Mouse (Mus musculus) midbrain, embryonic 12.5 days (tissue): ENCODE measurements around the gene Ece1. TPM values are rescaled to one million over a fixed set of nuclear protein-coding genes. Genes with fewer than 3 reads are reported as not detected.

ENCODE experiments used
- ATAC-seq: fragments of 200-750 bp; cut with Nextera tagmentation; 2 replicates; pipeline ENCODE4 v1.8.0; 2017; ENCODE audit warnings: low read depth, moderate TSS enrichment, moderate library complexity; ENCODE audit not compliant: low FRiP score
- H3K27ac ChIP-seq: fragments of 300-500 bp; sonication (generic); replicated peaks from 2 replicates; pipeline ENCODE4 v1.5.1; 2016; ENCODE audit warnings: mild to moderate bottlenecking
- H3K27me3 ChIP-seq: fragments of 300-500 bp; sonication (generic); 2 replicates; pipeline ENCODE4 v1.6.1; 2016; ENCODE audit warnings: mild to moderate bottlenecking
- H3K36me3 ChIP-seq: fragments of 300-500 bp; sonication (generic); 2 replicates; pipeline ENCODE4 v1.6.1; 2016
- H3K4me1 ChIP-seq: fragments of 300-500 bp; sonication (generic); 2 replicates; pipeline ENCODE4 v1.6.1; 2016
- H3K4me2 ChIP-seq: fragments of 300-500 bp; sonication (generic); replicated peaks from 2 replicates; pipeline ENCODE4 v1.6.1; 2016; ENCODE audit warnings: mild to moderate bottlenecking, moderate library complexity
- H3K4me3 ChIP-seq: fragments of 300-500 bp; sonication (generic); 2 replicates; pipeline ENCODE4 v1.5.1; 2016; ENCODE audit warnings: mild to moderate bottlenecking
- H3K9ac ChIP-seq: fragments of 300-500 bp; sonication (generic); replicated peaks from 2 replicates; pipeline ENCODE4 v1.6.1; 2016; ENCODE audit warnings: mild to moderate bottlenecking, moderate library complexity
- H3K9me3 ChIP-seq: fragments of 300-500 bp; sonication (generic); 2 replicates; pipeline ENCODE4 v1.6.1; 2016; ENCODE audit warnings: mild to moderate bottlenecking
- WGBS: fragments of 180-500 bp; shearing (Covaris S2); methylation state at CpG from one replicate; pipeline ENCODE4 v1.1.7; 2016; 5-methylcytosine and 5-hydroxymethylcytosine counted together
- polyA plus RNA-seq: library from polyadenylated mRNA; unstranded; fragments of >200 nt; fragmentation: Nextera tagmentation; extraction: Ambion mirVana; gene quantifications from 2 replicates; pipeline ENCODE4 v1.2.1, GENCODE M21; 2016

Gene Ece1
- polyA plus RNA-seq, 1 experiment from 2014 or later: 17.8 TPM

DNA sequence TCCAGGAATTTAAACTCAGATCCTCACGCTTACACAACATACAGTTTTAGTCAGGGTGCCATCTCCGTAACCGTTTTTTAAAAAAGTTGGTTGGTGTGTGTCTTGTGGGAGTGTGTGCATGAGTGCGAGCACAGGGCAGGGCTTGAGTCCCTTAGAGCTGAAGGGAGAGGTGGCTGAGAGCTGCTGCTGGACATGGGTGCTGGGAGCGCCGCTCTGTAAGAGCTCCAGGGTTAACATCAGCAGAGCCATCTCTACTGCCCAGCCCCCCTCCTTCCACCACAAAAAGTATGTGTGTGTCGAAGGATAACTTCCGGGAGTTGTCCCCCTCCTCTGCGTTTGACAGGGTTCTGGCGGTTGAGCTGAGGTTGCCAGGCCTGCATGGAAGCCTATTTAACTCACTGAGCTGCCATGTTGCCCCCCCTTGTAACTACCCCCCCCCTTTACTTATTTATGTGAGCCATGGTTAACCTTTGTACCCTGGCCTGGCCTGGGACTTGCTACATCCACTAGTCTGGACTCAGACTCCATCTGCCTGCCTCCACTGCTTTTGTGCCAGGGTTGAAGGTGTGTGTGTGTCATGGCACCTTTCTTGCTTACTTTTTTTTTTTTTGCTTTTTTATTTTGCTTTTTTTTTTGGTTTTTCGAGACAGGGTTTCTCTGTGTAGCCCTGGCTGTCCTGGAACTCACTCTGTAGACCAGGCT lies 142.0 kb downstream of the Ece1 start:
- H3K9me3 ChIP-seq: no peaks in the 10 kb centered on the region
- H3K4me1 ChIP-seq: peaks cover 18% of the 10 kb centered on the region; the same call in 1 of the 2 replicates
- H3K27ac ChIP-seq: no peak overlapping the region
- no peaks in the 10 kb centered on the region for H3K27me3 ChIP-seq
- H3K4me3 ChIP-seq: no peak overlapping the region
- no peak for ATAC-seq
- WGBS: 93% methylated on average over 11 of the region's 11 CpGs
- H3K9ac ChIP-seq: no peak overlapping the region
- no peak overlapping the region for H3K4me2 ChIP-seq
- peaks cover 63% of the 10 kb centered on the region for H3K36me3 ChIP-seq

DNA sequence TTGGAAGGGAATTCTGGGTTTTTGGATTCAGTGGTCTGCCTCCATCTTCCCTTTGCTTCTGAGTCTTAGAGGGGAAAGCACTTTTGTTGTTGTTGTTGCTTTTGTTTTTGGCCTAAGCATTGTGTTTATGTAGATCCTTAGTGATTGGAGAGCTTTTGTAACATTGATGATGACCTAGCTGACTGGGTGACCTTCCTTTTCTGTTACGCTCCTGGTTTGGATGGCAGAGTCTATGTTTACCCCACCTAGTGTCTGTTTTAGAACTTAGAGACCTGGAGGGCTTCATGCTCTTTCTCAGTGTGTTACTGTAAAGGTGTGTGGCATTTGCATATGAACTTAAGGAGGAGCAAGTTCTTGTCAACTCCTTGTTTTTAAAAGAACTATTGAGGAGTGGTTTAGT lies 143.7 kb downstream of the Ece1 start:
- WGBS: 100% methylated on average over 1 of the region's 1 CpGs
- Histone ChIP-seq H3K4me1 (0 out of 2 replicates have a peak, but pooled peaks cover 4% of the 10 kb centered on the region), H3K36me3 (peaks cover 62% of the 10 kb centered on the region), H3K4me2 (no peak overlapping the region), H3K9ac (no peak overlapping the region), H3K27ac (no peak overlapping the region), H3K4me3 (no peak overlapping the region), H3K9me3 (no peaks in the 10 kb centered on the region), H3K27me3 (no peaks in the 10 kb centered on the region)
- no peak for ATAC-seq

DNA sequence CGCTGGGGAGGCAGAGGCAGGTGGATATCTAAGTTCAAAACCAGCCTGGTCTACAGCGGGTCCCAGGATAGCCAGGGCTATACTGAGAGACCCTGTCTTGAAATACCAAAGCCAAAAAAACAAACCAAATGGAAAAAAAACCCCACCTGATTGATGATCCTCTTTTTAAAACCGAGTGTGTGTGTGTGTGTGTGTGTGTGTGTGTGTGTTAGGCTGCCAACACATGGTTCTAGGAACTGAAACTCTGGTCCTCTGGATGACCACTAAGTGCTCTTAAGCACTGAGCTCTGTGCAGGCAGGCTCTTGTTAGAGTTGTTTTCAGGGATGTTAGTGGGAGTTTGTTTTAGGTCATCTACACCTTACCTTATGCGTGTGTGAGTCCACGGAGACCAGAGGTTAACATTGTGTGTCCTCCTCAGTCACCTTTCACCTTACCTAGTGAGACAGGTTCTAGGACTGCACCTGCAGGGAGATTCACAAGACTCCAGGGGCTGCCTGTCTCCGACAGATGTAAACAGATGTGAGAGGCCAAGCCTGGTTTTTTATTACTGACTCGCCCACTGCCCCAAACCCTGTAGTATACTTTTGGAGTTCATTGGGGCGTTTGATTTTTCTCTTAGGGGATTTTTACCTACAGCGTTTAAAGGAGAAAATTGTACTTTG lies 145.0 kb downstream of the Ece1 start:
- H3K4me1 ChIP-seq: peaks cover 10% of the 10 kb centered on the region; the same call in 1 of the 2 replicates
- H3K9ac ChIP-seq: no peak overlapping the region
- no peak overlapping the region for H3K4me2 ChIP-seq
- no peaks in the 10 kb centered on the region for H3K9me3 ChIP-seq
- no peak overlapping the region for H3K4me3 ChIP-seq
- WGBS: 93% methylated on average over 9 of the region's 9 CpGs
- no peaks in the 10 kb centered on the region for H3K27me3 ChIP-seq
- ATAC-seq: no peak
- no peak overlapping the region for H3K27ac ChIP-seq
- peaks cover 63% of the 10 kb centered on the region for H3K36me3 ChIP-seq

DNA sequence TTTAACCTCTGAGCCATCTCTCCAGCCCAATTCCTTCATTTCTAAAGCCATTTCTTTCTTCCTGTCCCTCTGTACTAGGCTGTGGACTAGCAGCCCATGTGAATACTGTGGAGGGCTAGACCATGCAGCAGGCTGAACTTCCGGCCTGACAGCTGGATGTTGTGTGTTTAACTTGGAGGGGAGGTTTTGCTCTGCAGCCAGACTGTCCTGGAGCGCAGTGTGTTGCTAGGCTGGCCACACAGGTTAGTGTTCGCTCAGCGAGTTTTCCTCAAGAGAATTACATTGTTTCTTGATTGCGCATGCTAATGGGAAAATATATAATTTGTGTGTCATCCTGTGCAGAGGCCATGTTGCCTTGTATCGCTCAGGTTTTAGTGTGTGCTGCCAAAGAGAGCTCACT lies 146.6 kb downstream of the Ece1 start:
- Histone ChIP-seq H3K9ac (no peak overlapping the region), H3K4me3 (no peak overlapping the region), H3K9me3 (no peaks in the 10 kb centered on the region), H3K4me1 (peaks cover 7% of the 10 kb centered on the region; the same call in 1 of the 2 replicates), H3K27me3 (no peaks in the 10 kb centered on the region), H3K36me3 (peaks cover 70% of the 10 kb centered on the region), H3K27ac (no peak overlapping the region), H3K4me2 (no peak overlapping the region)
- WGBS: 96% methylated on average over 6 of the region's 6 CpGs
- ATAC-seq: no peak

DNA sequence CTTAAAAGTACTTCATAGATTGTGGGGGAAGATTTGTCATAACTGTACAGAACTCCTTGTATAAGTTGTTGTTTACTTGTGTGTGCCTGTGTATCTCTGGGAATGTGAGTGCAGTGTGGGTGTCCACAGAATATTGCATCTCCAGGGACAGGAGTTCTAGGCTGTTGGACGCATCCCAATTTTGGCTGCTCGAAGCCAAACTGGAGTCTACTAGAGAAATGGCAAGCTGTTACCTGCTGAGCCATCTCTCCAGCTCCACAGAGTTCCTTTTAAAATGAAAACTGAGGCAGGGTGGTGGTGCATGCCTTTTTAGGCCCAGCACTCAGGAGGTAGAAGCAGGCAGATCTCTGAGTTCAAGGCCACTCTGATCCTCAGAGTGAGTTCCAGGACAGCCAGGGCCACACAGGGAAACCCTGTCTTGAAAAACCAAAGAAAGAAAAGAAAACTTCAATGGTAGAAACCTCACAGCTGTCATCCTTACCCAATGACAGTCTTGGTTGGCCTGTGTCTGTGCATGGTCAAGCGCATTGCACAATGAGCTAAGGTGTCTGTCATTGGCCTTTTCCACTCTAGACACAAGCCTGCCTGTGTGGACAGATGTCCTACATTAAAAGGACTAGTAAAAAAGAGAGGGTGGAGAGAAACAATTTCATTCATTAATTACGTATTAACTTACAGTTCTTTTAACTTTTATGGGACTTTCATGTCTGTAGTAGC lies 147.9 kb downstream of the Ece1 start:
- H3K4me1 ChIP-seq: peaks cover 7% of the 10 kb centered on the region; the same call in 1 of the 2 replicates
- no peak for ATAC-seq
- no peak overlapping the region for H3K4me2 ChIP-seq
- 94% methylated on average over 4 of the region's 4 CpGs for WGBS
- peaks cover 70% of the 10 kb centered on the region for H3K36me3 ChIP-seq
- no peaks in the 10 kb centered on the region for H3K27me3 ChIP-seq
- no peaks in the 10 kb centered on the region for H3K9me3 ChIP-seq
- no peak overlapping the region for H3K4me3 ChIP-seq
- H3K27ac ChIP-seq: no peak overlapping the region
- no peak overlapping the region for H3K9ac ChIP-seq

DNA sequence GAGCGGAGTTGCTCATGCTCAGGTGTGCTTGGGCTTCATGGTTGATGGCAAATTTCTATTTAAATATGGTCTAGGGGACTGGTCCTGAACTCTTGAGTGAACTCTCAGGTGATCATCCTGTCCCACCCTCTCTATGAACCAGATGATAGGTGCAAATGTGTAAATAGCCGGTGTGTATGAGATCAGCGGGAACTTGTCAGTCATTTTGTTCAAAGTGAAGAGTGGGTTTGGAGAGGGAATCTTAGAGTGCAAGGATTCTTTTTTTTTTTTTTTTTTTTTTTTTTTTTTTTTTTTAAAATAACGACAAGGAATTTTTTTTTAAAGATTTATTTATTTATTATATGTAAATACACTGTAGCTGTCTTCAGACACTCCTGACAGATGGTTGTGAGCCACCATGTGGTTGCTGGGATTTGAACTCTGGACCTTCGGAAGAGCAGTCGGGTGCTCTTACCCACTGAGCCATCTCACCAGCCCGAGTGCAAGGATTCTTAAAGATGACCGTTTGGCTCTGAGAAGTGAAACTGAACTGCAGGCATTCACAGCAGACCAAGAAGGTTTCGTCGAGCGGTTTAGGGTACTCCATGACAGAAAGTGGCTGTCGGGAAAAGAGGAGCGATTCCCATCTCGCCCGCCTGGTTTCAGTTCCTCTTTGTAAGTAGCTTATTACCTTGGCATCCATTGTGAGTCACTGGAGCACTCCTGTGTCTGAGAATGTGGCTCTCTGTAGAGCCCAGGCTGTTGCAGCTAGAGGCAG lies 151.9 kb downstream of the Ece1 start:
- Histone ChIP-seq H3K9ac (no peak overlapping the region), H3K4me2 (no peak overlapping the region), H3K27ac (no peak overlapping the region), H3K36me3 (peaks cover 82% of the 10 kb centered on the region), H3K4me3 (no peak overlapping the region), H3K4me1 (peaks cover 17% of the 10 kb centered on the region; the same call in 1 of the 2 replicates), H3K27me3 (no peaks in the 10 kb centered on the region), H3K9me3 (no peaks in the 10 kb centered on the region)
- WGBS: 93% methylated on average over 15 of the region's 15 CpGs
- no peak for ATAC-seq

Other genes starting within 250 kb of the Ece1 start
- 11.6 and 12.1 TPM in 2 replicates for gene Rap1gap, start 197.5 kb upstream of the Ece1 start, polyA plus RNA-seq
- gene Alpl, start 65.9 kb upstream of the Ece1 start, polyA plus RNA-seq: 14.7 and 17.1 TPM in 2 replicates
- 61.6 and 62.8 TPM in 2 replicates for gene Eif4g3, start 130.8 kb downstream of the Ece1 start, polyA plus RNA-seq